Mouse (Mus musculus) MEL (cell line): Measurements from ENCODE around the gene Tmem87b. TPM values are rescaled to one million over a fixed set of nuclear protein-coding genes. Genes with fewer than 3 reads are reported as not detected.

Experiments
- DNase-seq: peaks from one replicate; pipeline ENCODE4 v3.0.0; 2011; ENCODE audit warnings: low read depth, low spot score
- H3K27ac ChIP-seq: 2 replicates; pipeline ENCODE4 v1.5.1; 2012; ENCODE audit warnings: low read depth, mild to moderate bottlenecking, control low read depth, low read length, moderate library complexity; ENCODE audit not compliant: control insufficient read depth
- H3K27me3 ChIP-seq, 2 experiments: fragments of 150-350 bp in 1 of 2; sonication (generic) in 1 of 2; 2 replicates each; pipeline ENCODE4 v1.6.1; 2012; ENCODE audit warnings: low read length in 2 of 2, mild to moderate bottlenecking in 2 of 2, improper control_type of control experiment in 1 of 2, moderate library complexity in 1 of 2; ENCODE audit not compliant: insufficient read depth in 2 of 2, control insufficient read depth in 1 of 2
- H3K36me3 ChIP-seq, 2 experiments: 2 replicates each; pipeline ENCODE4 v1.6.1; 2012 to 2014; ENCODE audit warnings: low read length in 2 of 2, improper control_type of control experiment in 1 of 2, inconsistent platforms in 1 of 2, mild to moderate bottlenecking in 1 of 2; ENCODE audit not compliant: insufficient read depth in 2 of 2, control insufficient read depth in 1 of 2
- H3K4me1 ChIP-seq, 2 experiments: fragments of 150-350 bp in 1 of 2; sonication (generic) in 1 of 2; 2 replicates each; pipeline ENCODE4 v1.6.1; 2012; ENCODE audit warnings: low read length in 2 of 2, improper control_type of control experiment in 1 of 2, mild to moderate bottlenecking in 1 of 2; ENCODE audit not compliant: insufficient read depth in 2 of 2, control insufficient read depth in 1 of 2
- H3K4me3 ChIP-seq, 2 experiments: fragments of 150-350 bp in 1 of 2; sonication (generic) in 1 of 2; 2 replicates each; pipeline ENCODE4 v1.5.1; 2012; ENCODE audit warnings: low read depth in 2 of 2, low read length in 2 of 2, mild to moderate bottlenecking in 2 of 2, moderate library complexity in 2 of 2, control low read depth in 1 of 2, improper control_type of control experiment in 1 of 2; ENCODE audit not compliant: control insufficient read depth in 1 of 2, insufficient read depth in 1 of 2
- H3K79me2 ChIP-seq: 2 replicates; pipeline ENCODE4 v1.6.1; 2012; ENCODE audit warnings: mild to moderate bottlenecking, low read length, moderate library complexity; ENCODE audit not compliant: control insufficient read depth, poor library complexity, insufficient read depth
- H3K9ac ChIP-seq: 2 replicates; pipeline ENCODE4 v1.6.1; 2012; ENCODE audit warnings: low read depth, mild to moderate bottlenecking, control low read depth, low read length, moderate library complexity; ENCODE audit not compliant: control insufficient read depth, poor library complexity, severe bottlenecking
- H3K9me3 ChIP-seq: fragments of 150-350 bp; sonication (generic); replicated peaks from 2 replicates; pipeline ENCODE4 v1.6.1; 2012; ENCODE audit warnings: mild to moderate bottlenecking, low read length, improper control_type of control experiment, moderate library complexity; ENCODE audit not compliant: insufficient read depth
- BHLHE40 ChIP-seq: IDR thresholded peaks from 2 replicates; pipeline ENCODE4 v1.6.1; 2012; ENCODE audit warnings: low read depth, mild to moderate bottlenecking, inconsistent platforms, low read length, improper control_type of control experiment, borderline replicate concordance
- CHD1 ChIP-seq: IDR thresholded peaks from 2 replicates; pipeline ENCODE4 v1.6.1; 2012; ENCODE audit warnings: low read depth, mild to moderate bottlenecking, inconsistent platforms, low read length, improper control_type of control experiment
- CTCF ChIP-seq, 3 experiments: IDR thresholded peaks in 2 of 3; conservative IDR thresholded peaks in 1 of 3; 2 replicates each; pipeline ENCODE4 v1.5.1; 2011 to 2012; ENCODE audit warnings: low read length in 3 of 3, low read depth in 2 of 3, mild to moderate bottlenecking in 2 of 3, improper control_type of control experiment in 1 of 3, inconsistent platforms in 1 of 3, mixed read lengths in 1 of 3, moderate library complexity in 1 of 3; ENCODE audit not compliant: control insufficient read depth in 1 of 3, insufficient read depth in 1 of 3, poor library complexity in 1 of 3, severe bottlenecking in 1 of 3
- ELF1 ChIP-seq: IDR thresholded peaks from 2 replicates; pipeline ENCODE4 v1.6.1; 2014; ENCODE audit warnings: low read depth, mild to moderate bottlenecking, inconsistent platforms, low read length, improper control_type of control experiment, moderate library complexity
- EP300 ChIP-seq, 2 experiments: IDR thresholded peaks; 2 replicates each; pipeline ENCODE4 v1.6.1; 2011; ENCODE audit warnings: improper control_type of control experiment in 2 of 2, low read length in 2 of 2, low read depth in 1 of 2, mild to moderate bottlenecking in 1 of 2
- GABPA ChIP-seq: IDR thresholded peaks from 2 replicates; pipeline ENCODE4 v1.6.1; 2012; ENCODE audit warnings: low read depth, mild to moderate bottlenecking, inconsistent platforms, low read length, improper control_type of control experiment, moderate library complexity
- GATA1 ChIP-seq: IDR thresholded peaks from 2 replicates; pipeline ENCODE4 v1.6.1; 2011; ENCODE audit warnings: low read depth, low read length, improper control_type of control experiment
- HCFC1 ChIP-seq: IDR thresholded peaks from 2 replicates; pipeline ENCODE4 v1.6.1; 2012; ENCODE audit warnings: low read depth, mild to moderate bottlenecking, inconsistent platforms, low read length, improper control_type of control experiment, moderate library complexity
- KAT2A ChIP-seq: conservative IDR thresholded peaks from 2 replicates; pipeline ENCODE4 v1.6.1; 2012; ENCODE audit warnings: low read depth, low read length, improper control_type of control experiment, inconsistent platforms
- MAX ChIP-seq: IDR thresholded peaks from 2 replicates; pipeline ENCODE4 v1.6.1; 2011; ENCODE audit warnings: low read length, improper control_type of control experiment
- MAZ ChIP-seq: IDR thresholded peaks from 2 replicates; pipeline ENCODE4 v1.6.1; 2012; ENCODE audit warnings: low read depth, mild to moderate bottlenecking, inconsistent platforms, low read length, improper control_type of control experiment
- MEF2A ChIP-seq: IDR thresholded peaks from 2 replicates; pipeline ENCODE4 v1.6.1; 2014; ENCODE audit warnings: low read depth, mild to moderate bottlenecking, inconsistent platforms, low read length, improper control_type of control experiment; ENCODE audit not compliant: poor library complexity, insufficient replicate concordance, severe bottlenecking; ENCODE audit errors: extremely low read depth
- MYC ChIP-seq: IDR thresholded peaks from 2 replicates; pipeline ENCODE4 v1.6.1; 2011; ENCODE audit warnings: low read depth, mild to moderate bottlenecking, low read length, improper control_type of control experiment, moderate library complexity
- NELFE ChIP-seq: IDR thresholded peaks from 2 replicates; pipeline ENCODE4 v1.6.1; 2011; ENCODE audit warnings: low read depth, low read length, improper control_type of control experiment
- NRF1 ChIP-seq: IDR thresholded peaks from 2 replicates; pipeline ENCODE4 v1.6.1; 2014; ENCODE audit warnings: low read depth, mild to moderate bottlenecking, inconsistent platforms, low read length, improper control_type of control experiment, moderate library complexity; ENCODE audit not compliant: poor library complexity, insufficient read depth, severe bottlenecking
- POLR2AphosphoS5 ChIP-seq: IDR thresholded peaks from 2 replicates; pipeline ENCODE4 v1.6.1; 2012; ENCODE audit warnings: low read depth, borderline replicate concordance, mild to moderate bottlenecking, inconsistent platforms, low read length, moderate library complexity, mixed read lengths
- RAD21 ChIP-seq: IDR thresholded peaks from 2 replicates; pipeline ENCODE4 v1.6.1; 2011; ENCODE audit warnings: mild to moderate bottlenecking, low read depth, low read length, improper control_type of control experiment
- SMC3 ChIP-seq: IDR thresholded peaks from 2 replicates; pipeline ENCODE4 v1.6.1; 2011; ENCODE audit warnings: low read depth, low read length, improper control_type of control experiment
- TBP ChIP-seq: IDR thresholded peaks from 2 replicates; pipeline ENCODE4 v1.8.0; 2011; ENCODE audit warnings: low read depth, low read length, improper control_type of control experiment
- USF1 ChIP-seq: IDR thresholded peaks from 2 replicates; pipeline ENCODE4 v1.6.1; 2014; ENCODE audit warnings: low read depth, mild to moderate bottlenecking, inconsistent platforms, low read length, improper control_type of control experiment, moderate library complexity
- ZC3H11A ChIP-seq: IDR thresholded peaks from 2 replicates; pipeline ENCODE4 v1.6.1; 2012; ENCODE audit warnings: low read depth, mild to moderate bottlenecking, inconsistent platforms, low read length, improper control_type of control experiment
- ZMIZ1 ChIP-seq: IDR thresholded peaks from 2 replicates; pipeline ENCODE4 v1.6.1; 2012; ENCODE audit warnings: low read depth, mild to moderate bottlenecking, inconsistent platforms, low read length, improper control_type of control experiment, moderate library complexity
- polyA plus RNA-seq, 2 experiments: library from polyadenylated mRNA; stranded (reverse) in 1 of 2; unstranded in 1 of 2; fragments of >175 nt in 1 of 2; fragments of >200 nt in 1 of 2; gene quantifications; 2 replicates each; pipeline versions ENCODE4 v1.2.1 to v1.2.4; 2012; ENCODE audit warnings: low replicate concordance in 2 of 2, low read depth in 1 of 2; ENCODE audit not compliant: insufficient read length in 2 of 2, insufficient read depth in 1 of 2, missing spikeins in 1 of 2
- total RNA-seq: library from RNA; depleted of rRNA; stranded (reverse); fragments of 300-350 nt; gene quantifications from 2 replicates; pipeline ENCODE4 v1.2.3, GENCODE M21; 2012

Gene Tmem87b
- total and polyA plus RNA-seq, 3 experiments, result 3.9 to 4.8 TPM; not detected in 1

GRCm38 (mm10) chr2:128875526-128875925 is 57.6 kb downstream of the Tmem87b start:
- H3K27ac ChIP-seq, result no peak overlapping the region
- no peaks in the 10 kb centered on the region for H3K36me3 ChIP-seq
- no peak for TF ChIP-seq BHLHE40
- TF ChIP-seq MYC, result no peak
- no peak for TF ChIP-seq CTCF (IDR thresholded peaks at IDR 0.05 in 2 of 3, conservative IDR thresholded peaks at IDR 0.05 in 1 of 3; ENCODE audit: control insufficient read depth in 1 of 3, insufficient read depth in 1 of 3, low read depth in 2 of 3, low read length in 3 of 3, poor library complexity in 1 of 3, severe bottlenecking in 1 of 3)
- no peak for TF ChIP-seq POLR2AphosphoS5
- TF ChIP-seq HCFC1, result no peak
- no peak for TF ChIP-seq TBP
- TF ChIP-seq CHD1, result no peak
- TF ChIP-seq GABPA, result no peak
- no peak for TF ChIP-seq KAT2A
- no peak for TF ChIP-seq ELF1
- no peak for TF ChIP-seq ZMIZ1
- TF ChIP-seq MAZ, result no peak
- no peak for TF ChIP-seq USF1
- TF ChIP-seq MAX, result no peak
- no peak for TF ChIP-seq NELFE
- no peak for TF ChIP-seq MEF2A
- TF ChIP-seq, all 39 proteins: peak for 0
- no peak overlapping the region for H3K9ac ChIP-seq
- H3K4me3 ChIP-seq, result no peak overlapping the region
- DNase-seq, result no peak
- H3K79me2 ChIP-seq, result no peaks in the 10 kb centered on the region
- H3K4me1 ChIP-seq, result no peaks in the 10 kb centered on the region
- no peaks in the 10 kb centered on the region; a peak in 1 of 4 replicates for H3K27me3 ChIP-seq
- H3K9me3 ChIP-seq, result no peaks in the 10 kb centered on the region

- Histone ChIP-seq H3K9ac (no peak overlapping the region), H3K79me2 (no peaks in the 10 kb centered on the region), H3K4me1 (no peaks in the 10 kb centered on the region), H3K4me3 (no peak overlapping the region), H3K27ac (no peak overlapping the region), H3K9me3 (no peaks in the 10 kb centered on the region), H3K36me3 (no peaks in the 10 kb centered on the region), H3K27me3 (no peaks in the 10 kb centered on the region; a peak in 1 of 4 replicates)
- peak; percentile 60 for DNase-seq
- TF ChIP-seq GABPA, result no peak
- TF ChIP-seq POLR2AphosphoS5, result no peak
- peak; percentile 62 for TF ChIP-seq SMC3
- TF ChIP-seq EP300 (IDR thresholded peaks at IDR 0.05; ENCODE audit: low read depth in 1 of 2, low read length in 2 of 2), result no peak
- no peak for TF ChIP-seq NELFE
- no peak for TF ChIP-seq GATA1
- no peak for TF ChIP-seq NRF1
- TF ChIP-seq ZC3H11A, result peak; percentile 52
- TF ChIP-seq BHLHE40, result no peak
- peak; percentile 27 to 59 (median 52); a peak in 5 of 6 replicates for TF ChIP-seq CTCF (IDR thresholded peaks at IDR 0.05 in 2 of 3, conservative IDR thresholded peaks at IDR 0.05 in 1 of 3; ENCODE audit: control insufficient read depth in 1 of 3, insufficient read depth in 1 of 3, low read depth in 2 of 3, low read length in 3 of 3, poor library complexity in 1 of 3, severe bottlenecking in 1 of 3)
- TF ChIP-seq TBP, result no peak
- peak; percentile 55 for TF ChIP-seq RAD21
- no peak for TF ChIP-seq MYC
These were observed 63.3 kb downstream of the Tmem87b start for GRCm38 (mm10) chr2:128881236-128881635.
